Mouse (Mus musculus): ENCODE results near the gene Cfap299. TPM values are rescaled to one million over a fixed set of nuclear protein-coding genes. Genes with fewer than 3 reads are reported as not detected.

Cfap299 gene
- total and polyA plus RNA-seq, 3 experiments, result not detected

- DNase-seq (ENCODE audit: extremely low read depth), result no peak
- in situ Hi-C loops (cut with MboI; ENCODE audit: low pct_ligation_motif_present, low pct_unique_long_range_greater_than_20kb, low sequenced_read_pairs) (no loop called here), dilution Hi-C loops (cut with MboI; ENCODE audit: extremely low pct_ligation_motif_present, extremely low pct_unique_long_range_greater_than_20kb, low sequenced_read_pairs) (no loop called here)
- H3K27me3 ChIP-seq (replicated peaks), result no peaks in the 10 kb centered on the region
- H3K36me3 ChIP-seq (replicated peaks in 1 of 2; ENCODE audit: control insufficient read depth in 1 of 2, insufficient read depth in 1 of 2, low read length in 1 of 2), result no peaks in the 10 kb centered on the region
- no peak overlapping the region for H3K9ac ChIP-seq (ENCODE audit: insufficient read depth, low read depth)
- no peaks in the 10 kb centered on the region for H3K79me2 ChIP-seq (replicated peaks; ENCODE audit: control insufficient read depth, extremely low read depth, insufficient read depth, poor library complexity, severe bottlenecking)
- H3K4me3 ChIP-seq (replicated peaks in 1 of 3; ENCODE audit: low read depth in 2 of 3, low read length in 2 of 3, poor library complexity in 1 of 3), result no peak overlapping the region
- no peak overlapping the region for H3K4me2 ChIP-seq (ENCODE audit: insufficient read depth, low read depth, poor library complexity, severe bottlenecking)
- no peaks in the 10 kb centered on the region for H3K4me1 ChIP-seq (ENCODE audit: control insufficient read depth in 1 of 2, insufficient read depth in 2 of 2)
- H3K9me3 ChIP-seq (replicated peaks; ENCODE audit: low read length), result no peaks in the 10 kb centered on the region
- TF ChIP-seq HCFC1 (IDR thresholded peaks at IDR 0.05; ENCODE audit: low read depth, low read length) (no peak), CTCF (conservative IDR thresholded peaks at IDR 0.05 in 1 of 2, IDR thresholded peaks at IDR 0.05 in 1 of 2; ENCODE audit: low read depth in 2 of 2, low read length in 2 of 2) (no peak), CHD1 (IDR thresholded peaks at IDR 0.05; ENCODE audit: low read depth, low read length) (no peak), KAT2A (IDR thresholded peaks at IDR 0.05; ENCODE audit: insufficient replicate concordance, low read length) (no peak), BHLHE40 (IDR thresholded peaks at IDR 0.05; ENCODE audit: low read depth, low read length) (no peak), RAD21 (IDR thresholded peaks at IDR 0.05; ENCODE audit: low read depth, low read length) (no peak), RCOR1 (conservative IDR thresholded peaks at IDR 0.05; ENCODE audit: low read depth, low read length) (no peak), CHD2 (IDR thresholded peaks at IDR 0.05; ENCODE audit: low read length) (no peak), GABPA (IDR thresholded peaks at IDR 0.05; ENCODE audit: insufficient replicate concordance, low read depth, low read length) (no peak), ZKSCAN1 (IDR thresholded peaks at IDR 0.05; ENCODE audit: borderline replicate concordance, low read depth, low read length) (no peak), SMC3 (IDR thresholded peaks at IDR 0.05; ENCODE audit: low read depth, low read length) (no peak), ZNF384 (IDR thresholded peaks at IDR 0.05; ENCODE audit: low read depth, low read length) (no peak)
- H3K27ac ChIP-seq (ENCODE audit: insufficient read depth, low read depth), result no peak overlapping the region
Observed at GRCm38 (mm10) chr5:98761858-98762652, 433.0 kb downstream of the Cfap299 start.

DNA sequence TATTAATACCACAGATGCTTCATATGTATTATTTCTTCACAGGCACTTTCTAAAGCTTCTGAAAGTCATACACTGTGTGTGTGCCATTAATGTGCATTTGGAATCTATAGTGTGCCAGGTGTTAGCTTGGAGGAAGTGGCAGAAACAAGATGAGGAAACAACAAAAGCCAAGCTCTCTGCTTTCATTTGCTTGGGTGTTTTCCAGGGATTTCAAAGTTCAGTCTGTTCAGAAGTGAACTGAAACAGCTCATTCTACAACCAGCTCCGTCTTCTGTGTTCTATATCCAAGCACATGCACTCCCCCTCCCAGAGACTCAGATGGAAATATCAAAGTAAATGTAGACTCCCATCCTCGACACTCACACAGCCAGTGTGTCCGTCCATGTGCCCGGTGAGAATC, 449.5 kb downstream of the Cfap299 start:
- in situ Hi-C loops (cut with MboI; ENCODE audit: low pct_ligation_motif_present, low pct_unique_long_range_greater_than_20kb, low sequenced_read_pairs), result no loop called here
- H3K4me1 ChIP-seq (ENCODE audit: control insufficient read depth in 1 of 2, insufficient read depth in 2 of 2), result no peaks in the 10 kb centered on the region

More for the DNA sequence above, 449.5 kb downstream of the Cfap299 start:
- dilution Hi-C loops (cut with MboI; ENCODE audit: extremely low pct_ligation_motif_present, extremely low pct_unique_long_range_greater_than_20kb, low sequenced_read_pairs), result no loop called here
- no peaks in the 10 kb centered on the region for H3K27me3 ChIP-seq (replicated peaks)
- H3K4me2 ChIP-seq (ENCODE audit: insufficient read depth, low read depth, poor library complexity, severe bottlenecking), result no peak overlapping the region
- no peaks in the 10 kb centered on the region for H3K79me2 ChIP-seq (replicated peaks; ENCODE audit: control insufficient read depth, extremely low read depth, insufficient read depth, poor library complexity, severe bottlenecking)
- H3K27ac ChIP-seq (ENCODE audit: insufficient read depth, low read depth), result no peak overlapping the region
- H3K4me3 ChIP-seq (replicated peaks in 1 of 3; ENCODE audit: low read depth in 2 of 3, low read length in 2 of 3, poor library complexity in 1 of 3), result no peak overlapping the region
- TF ChIP-seq POLR2A (IDR thresholded peaks at IDR 0.05; ENCODE audit: low read depth, low read length) (no peak), RCOR1 (conservative IDR thresholded peaks at IDR 0.05; ENCODE audit: low read depth, low read length) (no peak), MYC (IDR thresholded peaks at IDR 0.05; ENCODE audit: low read depth, low read length) (no peak), ELF1 (IDR thresholded peaks at IDR 0.05; ENCODE audit: low read depth, low read length) (no peak), MAZ (IDR thresholded peaks at IDR 0.05; ENCODE audit: low read depth, low read length) (no peak), USF1 (IDR thresholded peaks at IDR 0.05; ENCODE audit: low read depth, low read length) (no peak), GABPA (IDR thresholded peaks at IDR 0.05; ENCODE audit: insufficient replicate concordance, low read depth, low read length) (no peak), MAFK (IDR thresholded peaks at IDR 0.05; ENCODE audit: insufficient replicate concordance, low read length) (no peak), UBTF (IDR thresholded peaks at IDR 0.05; ENCODE audit: low read depth, low read length) (no peak), MEF2A (IDR thresholded peaks at IDR 0.05; ENCODE audit: borderline replicate concordance, low read depth, low read length) (no peak), SIN3A (IDR thresholded peaks at IDR 0.05; ENCODE audit: low read length) (no peak), JUND (conservative IDR thresholded peaks at IDR 0.05; ENCODE audit: low read depth, low read length) (no peak), TBP (conservative IDR thresholded peaks at IDR 0.05; ENCODE audit: low read depth, low read length) (no peak), JUN (IDR thresholded peaks at IDR 0.05; ENCODE audit: insufficient read depth, low read depth, low read length) (no peak)
- no peak for DNase-seq (ENCODE audit: extremely low read depth)
- no peaks in the 10 kb centered on the region for H3K9me3 ChIP-seq (replicated peaks; ENCODE audit: low read length)
- no peaks in the 10 kb centered on the region for H3K36me3 ChIP-seq (replicated peaks in 1 of 2; ENCODE audit: control insufficient read depth in 1 of 2, insufficient read depth in 1 of 2, low read length in 1 of 2)
- H3K9ac ChIP-seq (ENCODE audit: insufficient read depth, low read depth), result no peak overlapping the region
